ENCODE assay signal across 28 mouse cellular contexts in the genomic region with DNA sequence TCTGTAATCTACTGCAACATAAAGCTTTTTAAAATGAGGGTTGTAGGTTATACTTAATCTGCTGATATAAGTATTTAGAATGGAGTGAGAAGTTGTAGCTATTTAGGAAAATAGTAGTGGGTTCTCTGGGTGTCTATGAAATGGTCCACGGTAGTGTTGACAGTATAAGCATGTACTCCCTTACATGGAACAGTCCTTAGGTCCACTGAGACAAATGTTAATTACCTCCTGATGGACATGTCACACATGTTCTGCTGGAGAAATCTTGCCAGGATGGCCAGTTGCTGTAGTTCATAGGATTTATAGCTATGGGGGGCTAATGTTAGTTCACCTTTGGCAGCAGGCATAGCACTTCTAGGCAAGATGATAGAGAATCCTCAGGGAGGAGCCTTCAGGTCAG.
"Had no signal": no experiment of that assay in that cellular context is flagged by ENCODE, and none has a peak within 500 bp of the region (broad histone marks: within the 10 kb centered on the region; RNA-seq: fewer than 3 reads in every experiment).

No protein-coding gene starts in this region.

- ATAC-seq: forebrain, embryonic 13.5 days; forebrain, embryonic 14.5 days; forebrain, embryonic 15.5 days; forebrain, embryonic 16.5 days; forebrain, postnatal 0 days had no signal

- H3K4me2 ChIP-seq: embryonic facial prominence, embryonic 12.5 days; embryonic facial prominence, embryonic 13.5 days; embryonic facial prominence, embryonic 15.5 days; forebrain, embryonic 12.5 days; forebrain, embryonic 13.5 days; forebrain, embryonic 15.5 days had no signal

- H3K36me3 ChIP-seq: embryonic facial prominence, embryonic 10.5 days; embryonic facial prominence, embryonic 12.5 days; embryonic facial prominence, embryonic 13.5 days; embryonic facial prominence, embryonic 15.5 days; forebrain, embryonic 10.5 days; forebrain, embryonic 12.5 days; forebrain, embryonic 15.5 days had no signal

- H3K4me3 ChIP-seq: embryonic facial prominence, embryonic 10.5 days; embryonic facial prominence, embryonic 12.5 days; embryonic facial prominence, embryonic 13.5 days; embryonic facial prominence, embryonic 15.5 days; erythroblast, embryonic 14.5 days; forebrain, embryonic 10.5 days; forebrain, embryonic 12.5 days; forebrain, embryonic 13.5 days; forebrain, embryonic 15.5 days; gastrocnemius, adult 2 months had no signal

- H3K9me3 ChIP-seq: embryonic facial prominence, embryonic 10.5 days; embryonic facial prominence, embryonic 12.5 days; embryonic facial prominence, embryonic 13.5 days; embryonic facial prominence, embryonic 15.5 days; forebrain, embryonic 10.5 days; forebrain, embryonic 12.5 days; forebrain, embryonic 13.5 days; forebrain, embryonic 15.5 days had no signal

- H3K27me3 ChIP-seq: embryonic facial prominence, embryonic 12.5 days; embryonic facial prominence, embryonic 13.5 days; embryonic facial prominence, embryonic 15.5 days; forebrain, embryonic 12.5 days; forebrain, embryonic 13.5 days; forebrain, embryonic 15.5 days had no signal

- H3K9ac ChIP-seq: embryonic facial prominence, embryonic 12.5 days; embryonic facial prominence, embryonic 13.5 days; embryonic facial prominence, embryonic 15.5 days; forebrain, embryonic 12.5 days; forebrain, embryonic 13.5 days; forebrain, embryonic 15.5 days; forebrain, postnatal 0 days had no signal

- H3K4me1 ChIP-seq: embryonic facial prominence, embryonic 10.5 days; embryonic facial prominence, embryonic 12.5 days; embryonic facial prominence, embryonic 13.5 days; embryonic facial prominence, embryonic 15.5 days; forebrain, embryonic 12.5 days; forebrain, embryonic 15.5 days had no signal

- H3K27ac ChIP-seq: embryonic facial prominence, embryonic 10.5 days; embryonic facial prominence, embryonic 12.5 days; embryonic facial prominence, embryonic 13.5 days; embryonic facial prominence, embryonic 15.5 days; forebrain, embryonic 10.5 days; forebrain, embryonic 12.5 days; forebrain, embryonic 13.5 days; forebrain, embryonic 15.5 days; gastrocnemius, adult 2 months had no signal

- DNase-seq: cerebellum, adult 18-20 months; cerebellum, adult 2 months; cerebellum, adult 8-10 months; cerebellum, adult 9-10 months; cerebellum, adult 9-11 months; cerebellum, postnatal 10 days; cerebellum, postnatal 14 days; cerebellum, postnatal 25 days; cerebellum, postnatal 36 days; embryo, embryonic 11 days; forebrain, postnatal 0 days; gastrocnemius, adult 2 months; gastrocnemius, postnatal 10 days; gastrocnemius, postnatal 14 days; gastrocnemius, postnatal 25 days; gastrocnemius, postnatal 36 days; heart, adult 11 months had no signal
